Mouse (Mus musculus): Measurements from ENCODE around the gene Dennd5a. TPM values are rescaled to one million over a fixed set of nuclear protein-coding genes. Genes with fewer than 3 reads are reported as not detected.

Gene Dennd5a
- 22.6 and 25.7 TPM in 2 replicates for polyA plus RNA-seq (2015; fragmentation: Nextera tagmentation; extraction: Ambion mirVana)

GRCm38 (mm10) chr7:109959716-109960612 is at the start of gene Dennd5a:
TSS of gene Dennd5a (minus strand) at chr7:109960470.

GRCm38 (mm10) chr7:109986775-109987174 is 26.5 kb upstream of the Dennd5a start, which contains the start of gene Tmem41b:
TSS of gene Tmem41b (minus strand) at chr7:109986929.

GRCm38 (mm10) chr7:109865370-109866229 is 94.7 kb downstream of the Dennd5a start, which contains the start of gene Scube2:
TSS of gene Scube2 (minus strand) at chr7:109865679.

Other genes starting within 250 kb of the Dennd5a start
- gene BC051019, start 236.6 kb downstream of the Dennd5a start, polyA plus RNA-seq (2015; fragmentation: Nextera tagmentation; extraction: Ambion mirVana) = 0.16 TPM in 1 of 2 replicates, not detected in the other
- gene Ascl3, start 228.7 kb downstream of the Dennd5a start, polyA plus RNA-seq (2015; fragmentation: Nextera tagmentation; extraction: Ambion mirVana) = not detected in 2 replicates
- gene Tmem9b, start 207.6 kb downstream of the Dennd5a start, polyA plus RNA-seq (2015; fragmentation: Nextera tagmentation; extraction: Ambion mirVana) = 51.3 and 54.4 TPM in 2 replicates
- gene Nrip3, start 178.4 kb downstream of the Dennd5a start, polyA plus RNA-seq (2015; fragmentation: Nextera tagmentation; extraction: Ambion mirVana) = 0.68 and 0.94 TPM in 2 replicates
- 1.2 TPM in 2 replicates for gene Scube2, start 94.8 kb downstream of the Dennd5a start, polyA plus RNA-seq (2015; fragmentation: Nextera tagmentation; extraction: Ambion mirVana)
- gene Tmem41b, start 26.5 kb upstream of the Dennd5a start, polyA plus RNA-seq (2015; fragmentation: Nextera tagmentation; extraction: Ambion mirVana) = 37.3 and 38.0 TPM in 2 replicates
- gene Ipo7, start 57.8 kb upstream of the Dennd5a start, polyA plus RNA-seq (2015; fragmentation: Nextera tagmentation; extraction: Ambion mirVana) = 18.8 and 19.5 TPM in 2 replicates
- gene Zfp143, start 100.7 kb upstream of the Dennd5a start, polyA plus RNA-seq (2015; fragmentation: Nextera tagmentation; extraction: Ambion mirVana) = 9.4 and 10.1 TPM in 2 replicates
- 11.0 and 11.7 TPM in 2 replicates for gene Wee1, start 161.6 kb upstream of the Dennd5a start, polyA plus RNA-seq (2015; fragmentation: Nextera tagmentation; extraction: Ambion mirVana)